Mouse (Mus musculus) megakaryocyte, embryonic 14.5 days (primary cell): ENCODE measurements around the gene Gli2.

Experiments used
- FLI1 ChIP-seq: IDR thresholded peaks from 2 replicates; pipeline ENCODE4 v1.6.1; 2012; ENCODE audit warnings: low read length, inconsistent platforms, mixed read lengths
- GATA1 ChIP-seq: IDR thresholded peaks from 3 replicates; pipeline ENCODE4 v1.6.1; 2012; ENCODE audit warnings: mixed read lengths, low read length, inconsistent platforms, borderline replicate concordance

GRCm38 (mm10) chr1:118948407-118948806, 105.0 kb downstream of the Gli2 start:
- no peak for TF ChIP-seq GATA1
- no peak for TF ChIP-seq FLI1
